Mouse (Mus musculus) frontal cortex, postnatal 10 days (tissue): Measurements from ENCODE around the gene Gm6890.
"Not testable (repeated sequence)": the region's sequence is repeated elsewhere in the genome, so short reads cannot be mapped to it uniquely, and the experiment has no call there.

Experiments
- DNase-seq, 2 experiments: peaks; one replicate each; pipeline ENCODE4 v3.0.0; 2022; ENCODE audit warnings: low spot score in 2 of 2, mixed read lengths in 1 of 2

The Gm6890 gene

DNA sequence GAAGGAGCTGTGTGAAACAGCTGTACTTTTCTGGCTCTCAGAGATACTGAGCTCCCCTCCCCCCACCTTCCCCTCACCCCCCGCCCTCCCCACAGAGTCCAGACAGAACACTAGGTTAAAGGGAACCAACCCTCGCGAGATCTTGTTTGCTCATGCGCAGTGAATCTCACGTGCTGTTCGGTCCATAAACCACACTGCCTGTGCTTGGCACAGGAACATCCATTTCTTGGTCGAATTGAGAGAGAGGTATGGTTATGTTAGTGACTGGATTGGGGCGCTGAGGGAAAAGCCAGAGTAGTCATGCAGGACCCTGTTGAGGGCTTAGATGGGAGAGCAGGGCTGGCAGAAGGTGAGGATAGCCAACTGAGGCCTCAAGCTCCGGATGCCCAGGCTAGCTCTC lies at the start of gene Gm6890:
Gm6890 (plus strand) TSS at position 301 of the 400 bp plus-strand sequence.
- DNase-seq: not testable (repeated sequence)

- DNase-seq: not testable (repeated sequence)
These were observed 14.5 kb upstream of the Gm6890 start for GRCm38 (mm10) chrX:74726195-74726594.

GRCm38 (mm10) chrX:74770715-74771114 lies 30.0 kb downstream of the Gm6890 start:
- DNase-seq: not testable (repeated sequence)
